Mouse (Mus musculus): ENCODE measurements around the gene Lonrf3.

Gene Lonrf3

DNA sequence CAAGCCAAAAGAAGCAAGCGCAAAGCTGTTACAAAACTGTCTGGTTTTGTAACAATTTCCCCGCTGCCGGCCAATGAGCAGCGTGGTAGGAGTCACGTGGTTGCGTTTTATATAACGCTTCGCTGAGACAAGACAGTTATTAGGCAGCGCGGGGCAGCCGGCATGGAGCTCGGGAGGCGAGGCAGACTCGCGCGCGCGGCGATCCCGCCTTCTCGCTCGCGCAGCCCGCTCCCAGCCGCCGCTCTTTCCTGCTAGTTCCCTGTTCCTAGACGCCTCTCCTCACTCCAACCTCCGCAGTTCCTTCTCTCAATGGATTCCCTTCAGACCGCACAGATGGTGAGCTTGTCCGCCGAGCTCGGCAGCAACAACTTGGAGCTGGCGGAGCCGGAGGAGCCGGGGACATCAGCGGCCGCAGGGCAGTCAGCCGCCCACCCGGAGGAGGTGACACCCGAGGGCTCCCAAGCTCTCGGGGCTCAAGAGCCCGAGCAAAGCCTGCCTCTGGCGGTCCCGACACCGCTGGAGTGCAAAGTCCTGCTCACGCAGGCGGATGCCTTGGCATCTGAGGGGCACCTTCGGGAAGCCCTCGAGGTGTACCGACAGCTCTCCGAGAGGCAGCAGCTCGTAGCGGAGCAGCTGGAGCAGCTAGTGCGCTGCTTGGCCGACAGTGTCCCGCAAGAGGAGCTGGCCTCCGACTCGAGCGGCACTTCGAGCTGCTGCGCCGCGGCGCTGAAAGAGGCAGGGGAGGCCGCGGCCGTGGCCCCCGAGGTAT lies at the start of gene Lonrf3:
TSS of gene Lonrf3 (plus strand) at position 83 of the 769 bp plus-strand sequence.
- DNase-seq = peak; percentile 86

DNA sequence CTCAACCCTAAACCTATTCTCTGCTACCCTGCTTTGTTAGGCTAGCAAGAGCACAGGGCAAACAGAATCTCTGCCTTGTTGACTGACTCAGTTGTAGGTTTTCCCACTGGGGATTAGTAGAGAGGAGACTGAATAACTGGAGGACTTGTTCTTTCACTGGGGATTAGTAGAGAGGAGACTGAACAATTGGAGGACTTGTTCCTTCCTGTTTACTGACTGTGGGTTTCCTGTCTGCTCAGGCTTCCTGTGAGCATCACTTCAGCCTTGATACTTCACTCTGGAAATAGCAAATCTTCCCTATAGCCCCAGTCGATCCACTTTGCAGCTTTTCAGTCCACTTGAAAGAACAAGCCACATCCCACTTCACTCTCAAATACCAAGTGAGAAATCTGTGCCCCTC lies 49.4 kb upstream of the Lonrf3 start:
- DNase-seq = no peak

DNA sequence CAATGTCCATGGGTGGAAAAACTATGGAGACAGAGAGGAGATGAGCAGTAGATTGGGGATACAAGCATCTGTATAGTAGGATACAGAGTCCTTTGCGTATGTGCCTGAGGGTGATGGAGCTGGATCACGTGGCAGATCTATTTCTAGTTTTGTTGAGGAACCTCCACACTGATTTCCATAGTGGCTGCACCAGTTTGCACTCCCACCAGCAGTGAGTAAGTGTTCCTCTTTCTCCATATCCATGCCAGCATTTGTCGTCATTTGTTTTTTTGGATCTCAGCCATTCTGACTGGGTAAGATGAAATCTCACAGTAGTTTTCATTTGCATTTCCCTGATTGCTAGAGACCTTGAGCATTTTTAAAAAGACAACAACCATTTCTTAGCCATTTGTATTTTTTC lies 16.7 kb upstream of the Lonrf3 start:
- DNase-seq = no peak

DNA sequence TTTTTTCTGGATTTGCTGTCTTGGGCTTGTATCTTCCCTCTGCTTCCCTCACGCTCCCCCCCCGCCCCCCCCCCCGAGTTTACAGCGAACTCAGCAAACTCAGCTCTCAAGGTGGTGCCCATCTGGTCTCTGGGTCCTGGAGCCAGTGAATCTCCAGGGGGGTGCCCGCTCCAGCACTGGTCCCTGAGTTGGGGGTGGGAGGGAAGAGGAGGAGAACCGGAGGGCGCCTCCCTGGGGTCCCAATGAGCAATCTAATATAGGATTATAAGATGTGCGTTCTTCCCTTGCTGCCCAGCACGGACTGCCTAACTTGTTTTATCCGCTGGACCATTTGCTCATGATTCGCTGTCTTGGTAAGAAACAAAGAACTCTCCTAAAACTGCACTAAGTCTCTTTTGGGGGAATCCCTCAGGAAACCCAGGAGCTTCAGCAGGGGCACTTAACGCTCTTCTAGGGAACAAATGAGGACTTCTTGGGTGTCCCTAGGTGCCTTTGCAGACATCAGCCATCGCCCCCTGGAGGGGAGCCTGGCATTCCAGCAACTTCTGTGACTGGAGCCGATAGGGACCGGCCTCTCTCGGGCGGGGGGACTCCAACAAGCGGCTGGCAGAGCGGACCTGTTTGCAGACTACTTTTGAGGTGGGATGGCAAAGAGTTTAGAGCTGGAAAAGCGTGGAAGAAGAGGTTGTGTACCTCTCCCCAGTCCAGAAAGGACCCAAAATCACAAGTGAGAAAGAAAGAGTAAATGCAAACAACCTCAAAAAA lies 480 bp upstream of the Lonrf3 start:
- DNase-seq = no peak

DNA sequence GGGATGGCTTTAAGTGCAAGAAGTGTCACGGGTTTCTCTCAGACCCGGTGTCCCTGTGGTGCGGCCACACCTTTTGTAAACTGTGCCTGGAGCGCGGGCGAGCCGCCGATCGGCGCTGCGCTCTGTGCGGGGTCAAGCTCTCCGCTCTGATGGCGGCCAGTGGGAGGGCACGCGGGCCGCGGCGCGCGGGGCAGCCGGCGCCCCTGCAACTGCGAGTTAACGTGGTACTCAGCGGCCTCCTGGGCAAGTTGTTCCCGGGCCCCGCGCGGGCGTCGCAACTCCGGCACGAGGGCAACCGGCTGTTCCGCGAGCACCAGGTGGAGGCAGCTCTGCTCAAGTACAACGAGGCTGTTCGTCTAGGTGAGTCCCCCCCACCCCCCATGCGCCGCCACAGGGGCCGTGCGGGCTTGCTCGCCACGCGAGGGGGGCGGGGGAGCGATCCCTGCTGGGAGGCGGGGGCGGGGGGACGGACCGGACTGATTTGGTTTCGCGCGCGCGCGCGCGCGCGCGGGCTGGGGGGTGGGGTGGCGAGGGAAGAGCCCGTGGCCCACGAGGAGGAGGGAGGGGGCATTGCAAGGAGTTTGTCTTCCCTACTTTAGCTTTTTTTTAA lies 992 bp downstream of the Lonrf3 start:
- DNase-seq = peak; percentile 38

DNA sequence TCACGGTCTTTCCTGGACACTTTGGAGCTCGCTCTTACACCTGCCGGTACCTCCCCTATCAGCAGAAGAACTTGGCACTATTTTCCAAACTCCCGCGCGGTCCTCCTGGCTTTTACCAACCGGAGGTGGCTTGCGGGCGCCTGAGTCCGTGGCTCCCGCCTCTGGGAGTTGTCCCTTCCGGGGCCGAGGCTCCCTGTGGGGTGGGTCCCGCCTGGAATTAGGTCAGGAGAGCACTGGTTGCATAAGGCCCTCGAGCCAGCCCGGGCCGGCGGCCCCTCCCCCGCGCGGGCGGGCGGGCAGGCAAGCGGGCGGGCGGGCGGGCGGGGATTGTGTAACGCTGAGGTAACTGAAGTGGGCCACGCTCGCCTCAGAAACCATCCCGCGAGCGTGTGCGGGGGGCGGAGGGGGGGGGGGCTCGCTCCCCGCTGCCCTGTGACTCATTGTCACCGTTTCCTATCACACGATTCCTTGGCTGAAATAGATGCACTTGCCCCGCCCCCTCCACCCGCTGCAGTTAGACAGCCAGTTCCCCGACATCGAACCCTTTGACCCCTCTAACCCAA lies 1.8 kb downstream of the Lonrf3 start:
- peak; percentile 76 for DNase-seq

DNA sequence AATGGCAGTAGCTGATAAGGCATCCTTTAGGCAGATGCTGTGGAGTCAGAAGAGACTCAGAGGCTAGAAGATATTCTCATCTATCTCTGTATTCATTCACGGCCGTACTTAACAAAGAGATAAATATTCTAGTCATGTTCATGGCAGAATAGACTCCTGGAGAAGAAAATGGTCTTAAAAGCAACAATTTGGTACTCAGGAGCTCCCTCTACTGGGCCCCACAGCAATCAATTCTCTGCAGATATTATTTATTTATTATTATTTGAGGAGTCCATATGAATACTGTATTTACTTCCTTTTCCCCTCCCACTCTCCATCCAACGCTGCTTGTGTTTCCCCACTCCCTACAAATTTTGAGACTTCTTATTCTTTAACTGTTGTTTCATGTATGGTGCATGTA lies 24.3 kb downstream of the Lonrf3 start:
- peak; percentile 48 for DNase-seq

DNA sequence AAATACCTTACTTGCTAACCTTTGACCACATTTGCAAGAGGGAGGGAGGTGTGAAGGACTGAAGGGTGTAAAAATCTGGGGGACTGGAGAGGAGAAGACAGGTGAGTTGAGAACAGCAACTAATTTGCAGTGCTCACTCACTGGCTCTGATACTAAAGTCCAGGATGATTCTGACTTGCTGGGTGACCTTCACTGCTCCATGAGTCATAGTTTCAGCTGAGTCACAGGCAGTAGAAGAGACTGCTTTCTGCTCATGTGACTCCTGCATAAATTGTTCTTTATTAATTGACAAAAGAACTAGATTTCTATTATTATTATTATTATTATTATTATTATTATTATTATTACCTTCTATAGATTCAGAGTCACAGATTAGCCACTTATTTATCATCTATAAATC lies 57.2 kb downstream of the Lonrf3 start:
- no peak for DNase-seq

DNA sequence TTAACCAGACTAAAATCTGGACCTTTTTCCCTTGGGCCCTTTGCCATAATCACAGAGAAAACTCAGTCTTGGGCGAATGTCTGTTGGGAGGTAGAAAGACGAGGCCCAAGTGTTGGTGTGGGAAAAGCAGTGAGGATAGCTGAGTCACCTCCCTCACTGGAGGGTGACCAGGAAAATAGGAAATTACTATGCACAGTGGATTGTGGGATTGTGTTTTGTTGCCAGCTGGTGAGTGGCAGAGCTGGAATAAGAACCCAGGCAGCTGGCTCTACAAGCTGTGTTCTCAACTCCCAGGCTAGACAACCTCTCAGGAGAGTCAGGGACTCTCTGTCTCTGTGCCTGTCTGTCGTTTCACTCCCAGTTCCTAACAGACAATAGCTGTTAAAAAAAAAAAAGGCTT lies 61.8 kb downstream of the Lonrf3 start:
- no peak for DNase-seq

DNA sequence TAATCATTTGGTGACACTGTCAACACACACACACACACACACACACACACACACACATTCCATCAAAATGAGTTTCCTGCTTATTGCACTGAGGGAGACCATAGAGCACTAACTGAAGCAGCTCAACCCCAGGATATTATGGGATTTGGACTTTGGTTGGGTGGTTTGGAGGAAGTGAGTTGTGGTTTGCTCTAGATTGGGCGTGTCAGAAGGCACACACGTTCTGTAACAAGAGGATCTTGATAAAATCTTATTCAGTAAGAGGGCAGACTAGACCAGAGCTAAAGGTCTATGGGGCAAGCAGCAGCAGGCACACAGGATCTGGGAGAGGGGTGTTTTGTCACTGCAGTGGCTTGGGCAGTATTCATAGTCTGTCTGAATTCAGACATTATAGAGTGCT lies 62.4 kb downstream of the Lonrf3 start:
- no peak for DNase-seq

DNA sequence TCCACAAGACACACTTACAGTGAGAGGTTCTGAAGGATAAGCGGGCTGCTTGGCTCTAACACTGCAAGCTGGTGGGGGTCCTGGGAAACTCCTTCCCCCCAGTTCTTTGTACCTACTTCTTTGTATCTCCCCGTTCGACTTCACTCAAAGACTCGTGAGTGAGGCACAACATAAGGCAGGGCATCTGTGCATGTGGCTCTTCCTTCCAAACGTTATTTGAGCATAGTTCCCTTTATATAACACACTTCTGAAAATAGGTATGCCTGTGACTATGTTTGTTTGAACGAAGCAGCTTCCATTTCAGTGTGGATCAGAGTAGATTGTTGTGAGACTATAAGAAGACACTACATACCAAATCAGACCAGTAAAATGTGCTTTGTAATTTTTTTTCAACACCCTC lies 64.5 kb downstream of the Lonrf3 start:
- no peak for DNase-seq

DNA sequence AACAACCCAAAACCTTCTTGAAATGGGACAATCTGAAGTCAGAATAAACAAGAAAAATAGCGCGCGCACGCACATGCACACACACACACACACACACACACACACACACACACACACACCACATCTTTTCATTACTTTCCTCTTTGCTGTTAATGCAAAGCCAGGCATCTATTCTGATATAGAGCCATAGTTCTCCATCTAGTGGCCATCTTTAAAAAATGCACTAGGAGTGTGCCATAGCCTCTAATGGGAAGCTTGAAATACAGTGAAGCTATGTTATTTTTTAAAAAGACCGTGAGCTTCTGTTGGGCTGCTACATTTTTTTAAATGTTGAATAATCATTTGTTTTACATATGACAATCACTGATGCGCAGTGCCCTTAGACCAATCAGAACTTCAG lies 65.1 kb downstream of the Lonrf3 start:
- peak; percentile 21 for DNase-seq

DNA sequence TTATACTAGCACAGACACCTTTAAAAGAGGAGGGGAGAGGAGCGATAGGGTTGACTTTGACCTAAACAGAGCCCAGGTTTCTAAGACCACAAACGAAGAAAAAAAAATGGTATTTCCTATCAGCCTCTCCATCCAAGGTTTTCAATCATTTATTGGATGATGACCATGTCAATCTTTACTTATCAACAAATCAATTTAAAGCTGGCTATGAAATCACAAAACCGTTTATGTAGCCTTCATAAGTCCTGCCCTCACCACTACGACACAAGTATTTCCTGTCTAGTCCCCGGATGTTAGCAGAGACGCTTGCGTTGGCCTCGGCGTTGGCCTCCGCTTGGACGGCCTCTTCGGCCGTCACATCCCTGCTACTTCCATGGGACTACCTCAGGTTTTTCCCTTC lies 72.8 kb downstream of the Lonrf3 start, which contains the start of gene Gm6268:
TSS of gene Gm6268 (plus strand) at position 301 of the 400 bp plus-strand sequence.
- DNase-seq = no peak

DNA sequence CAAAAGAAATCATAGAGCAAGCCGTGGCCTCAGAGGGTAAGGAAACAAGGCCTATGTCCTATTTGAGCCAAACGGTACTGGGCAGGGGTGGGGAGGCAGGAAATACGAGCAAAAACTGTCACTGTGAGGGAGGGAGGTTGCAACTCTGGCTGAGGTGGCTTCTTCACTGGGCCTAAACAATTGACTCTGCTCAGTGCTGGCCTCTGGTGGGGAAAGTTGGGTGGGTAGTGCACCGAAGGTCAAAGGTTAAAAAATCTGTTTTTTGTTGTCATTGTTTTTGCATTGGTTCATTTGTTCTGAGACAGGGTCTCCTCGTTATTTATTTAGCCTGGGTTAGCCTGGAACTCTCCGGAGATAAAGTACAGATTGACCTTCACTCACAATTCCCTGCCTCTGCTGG lies 74.2 kb downstream of the Lonrf3 start:
- DNase-seq = no peak
